Mouse (Mus musculus): ENCODE data around the gene Cdh13. TPM values are rescaled to one million over a fixed set of nuclear protein-coding genes. Genes with fewer than 3 reads are reported as not detected.

Gene Cdh13
- polyA plus RNA-seq, 1 experiment from 2014 or later: 49.5 TPM

DNA sequence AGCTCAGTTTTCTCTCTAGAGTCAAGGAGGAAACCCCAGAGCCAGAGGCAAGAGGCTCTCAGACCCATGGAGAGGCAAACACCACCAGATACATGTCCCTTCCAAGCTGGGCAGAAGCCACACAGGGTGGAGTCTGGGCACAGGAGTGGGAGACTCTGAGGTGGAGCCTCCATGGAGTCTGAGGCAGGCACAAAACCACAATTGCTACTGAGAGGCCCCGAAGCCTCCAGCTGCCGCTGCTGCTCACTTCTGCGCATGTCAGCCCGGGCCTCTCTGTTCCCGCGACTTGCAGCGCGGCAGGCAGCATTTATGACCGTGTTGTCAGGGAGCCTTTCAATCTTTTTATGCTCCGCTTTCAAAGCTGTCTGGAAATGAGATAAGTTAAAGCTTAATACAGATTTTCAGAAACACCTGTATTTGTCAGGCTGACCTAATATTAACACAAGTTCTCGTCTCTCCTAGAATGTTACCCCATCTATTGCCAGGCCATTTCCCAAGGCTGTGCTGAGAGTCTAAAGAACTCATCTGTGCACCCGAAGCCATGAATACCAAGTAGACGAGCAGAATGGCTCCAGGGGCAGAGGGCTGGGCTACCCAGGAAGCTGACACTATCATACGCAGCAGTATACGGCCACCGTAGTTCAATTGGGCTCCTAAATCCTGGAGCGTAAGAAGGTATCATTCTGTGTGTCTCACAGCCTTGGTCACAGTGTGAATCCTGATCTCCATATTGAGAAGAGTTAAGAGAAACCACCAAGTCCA, 30.1 kb downstream of the Cdh13 start:
- Histone ChIP-seq H3K4me3 (no peak overlapping the region), H3K9me3 (replicated peaks) (no peaks in the 10 kb centered on the region), H3K27ac (no peak overlapping the region), H3K27me3 (0 out of 2 replicates have a peak, but pooled peaks cover 4% of the 10 kb centered on the region), H3K4me1 (peaks cover 8% of the 10 kb centered on the region; the same call in 1 of the 2 replicates), H3K9ac (no peak overlapping the region), H3K36me3 (ENCODE audit: poor library complexity, severe bottlenecking) (no peaks in the 10 kb centered on the region), H3K4me2 (no peak overlapping the region)
- WGBS: 82% methylated on average over 17 of the region's 17 CpGs
- ATAC-seq: no peak

DNA sequence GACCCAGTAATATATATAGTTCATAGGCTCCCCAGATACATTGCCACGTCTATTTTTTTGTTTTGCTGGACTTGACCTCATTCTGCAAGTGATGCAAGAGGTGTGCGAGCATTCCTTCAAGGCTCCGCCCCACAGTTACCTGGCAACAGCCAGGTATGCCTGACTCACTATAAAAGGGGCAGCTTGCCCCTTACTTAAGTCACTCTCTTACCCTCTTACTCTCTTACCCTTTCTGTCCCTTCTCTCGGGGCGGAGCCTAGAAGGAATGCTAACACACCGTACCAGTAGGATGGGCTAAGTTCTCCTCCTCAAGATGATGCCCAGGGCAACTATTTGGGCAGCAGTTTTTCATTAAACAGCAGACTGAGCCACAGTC, 30.6 kb downstream of the Cdh13 start:
- ATAC-seq: no peak
- no peak overlapping the region for H3K9ac ChIP-seq
- H3K27ac ChIP-seq: no peak overlapping the region
- no peak overlapping the region for H3K4me2 ChIP-seq
- 90% methylated on average over 6 of the region's 6 CpGs for WGBS
- H3K4me3 ChIP-seq: no peak overlapping the region
- peaks cover 8% of the 10 kb centered on the region; the same call in 1 of the 2 replicates for H3K4me1 ChIP-seq
- H3K36me3 ChIP-seq (ENCODE audit: poor library complexity, severe bottlenecking): no peaks in the 10 kb centered on the region
- H3K27me3 ChIP-seq: 0 out of 2 replicates have a peak, but pooled peaks cover 4% of the 10 kb centered on the region
- H3K9me3 ChIP-seq (replicated peaks): no peaks in the 10 kb centered on the region

DNA sequence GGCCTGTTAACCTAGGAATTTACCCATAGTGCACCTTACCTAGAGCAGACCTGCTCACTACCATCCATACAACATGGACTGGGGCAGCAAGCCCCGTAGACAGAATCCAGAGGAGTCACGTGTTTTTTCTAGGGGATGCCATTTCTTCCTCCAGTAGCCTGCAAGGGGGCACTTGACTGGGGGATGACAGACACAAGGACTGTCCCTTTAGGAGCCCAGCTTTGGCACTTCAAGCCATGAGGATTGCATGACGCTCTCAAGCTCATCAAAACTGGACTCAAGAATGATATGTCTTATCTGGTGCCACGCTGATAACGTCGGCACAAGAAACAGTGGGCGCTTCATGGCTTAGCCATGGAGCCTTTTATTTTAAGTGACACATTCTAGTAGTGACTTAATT, 31.4 kb downstream of the Cdh13 start:
- no peak overlapping the region for H3K4me3 ChIP-seq
- H3K27ac ChIP-seq: no peak overlapping the region
- H3K36me3 ChIP-seq (ENCODE audit: poor library complexity, severe bottlenecking): no peaks in the 10 kb centered on the region
- H3K9me3 ChIP-seq (replicated peaks): no peaks in the 10 kb centered on the region
- no peak overlapping the region for H3K9ac ChIP-seq
- 76% methylated on average over 7 of the region's 7 CpGs for WGBS
- H3K4me1 ChIP-seq: peaks cover 8% of the 10 kb centered on the region; the same call in 1 of the 2 replicates
- H3K27me3 ChIP-seq: 0 out of 2 replicates have a peak, but pooled peaks cover 4% of the 10 kb centered on the region
- no peak overlapping the region for H3K4me2 ChIP-seq
- ATAC-seq: no peak

DNA sequence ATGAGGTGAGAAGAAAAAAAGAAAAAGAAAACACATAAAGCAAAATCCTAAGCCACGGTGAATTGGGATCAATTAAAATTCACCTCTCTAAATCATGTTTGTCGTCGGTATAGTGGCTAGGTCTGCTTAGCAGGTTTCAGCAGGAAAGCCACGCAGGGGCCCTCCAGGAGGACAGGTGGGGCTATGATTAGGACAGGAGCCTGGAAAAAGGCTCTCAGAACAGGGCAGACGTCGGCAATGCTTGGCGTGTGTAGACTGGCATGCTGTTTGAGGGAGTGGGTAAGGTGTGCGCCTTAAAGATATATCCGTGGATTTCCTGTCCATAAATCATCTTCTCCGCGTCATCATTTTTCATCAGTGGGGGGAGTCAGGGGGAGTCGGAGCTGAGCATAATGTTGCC, 32.9 kb downstream of the Cdh13 start:
- no peak for ATAC-seq
- Histone ChIP-seq H3K4me3 (no peak overlapping the region), H3K36me3 (ENCODE audit: poor library complexity, severe bottlenecking) (no peaks in the 10 kb centered on the region)

DNA sequence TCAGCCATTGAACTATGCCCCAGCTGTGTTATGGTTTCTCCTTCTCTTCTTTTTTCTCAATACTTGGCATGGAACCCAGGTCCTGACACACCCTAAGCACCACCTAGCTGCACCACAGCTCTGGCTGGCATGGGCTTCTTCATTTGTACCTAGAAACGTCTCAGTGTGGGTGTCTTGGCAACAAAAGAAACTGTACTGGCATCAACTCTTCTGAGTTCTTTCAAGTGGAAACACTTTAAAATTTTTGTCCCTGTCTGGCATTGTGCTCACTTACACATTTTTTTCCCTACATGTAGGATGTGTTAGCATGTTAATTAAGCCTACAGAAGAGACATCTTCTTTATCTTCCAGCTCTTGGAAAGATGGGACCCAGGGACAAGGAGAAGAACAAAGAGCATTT, 37.0 kb downstream of the Cdh13 start:
- Histone ChIP-seq H3K27ac (no peak overlapping the region), H3K4me2 (no peak overlapping the region), H3K4me1 (peaks cover 5% of the 10 kb centered on the region; the same call in 1 of the 2 replicates), H3K4me3 (no peak overlapping the region), H3K9me3 (replicated peaks) (no peaks in the 10 kb centered on the region), H3K9ac (no peak overlapping the region), H3K27me3 (no peaks in the 10 kb centered on the region), H3K36me3 (ENCODE audit: poor library complexity, severe bottlenecking) (no peaks in the 10 kb centered on the region)
- WGBS: 58% methylated on average over 1 of the region's 1 CpGs
- ATAC-seq: no peak

More for the DNA sequence above, 32.9 kb downstream of the Cdh13 start:
- 0 out of 2 replicates have a peak, but pooled peaks cover 4% of the 10 kb centered on the region for H3K27me3 ChIP-seq
- H3K27ac ChIP-seq: no peak overlapping the region
- H3K9ac ChIP-seq: no peak overlapping the region
- H3K9me3 ChIP-seq (replicated peaks): no peaks in the 10 kb centered on the region
- peaks cover 8% of the 10 kb centered on the region; the same call in 1 of the 2 replicates for H3K4me1 ChIP-seq
- WGBS: 92% methylated on average over 12 of the region's 12 CpGs
- no peak overlapping the region for H3K4me2 ChIP-seq

DNA sequence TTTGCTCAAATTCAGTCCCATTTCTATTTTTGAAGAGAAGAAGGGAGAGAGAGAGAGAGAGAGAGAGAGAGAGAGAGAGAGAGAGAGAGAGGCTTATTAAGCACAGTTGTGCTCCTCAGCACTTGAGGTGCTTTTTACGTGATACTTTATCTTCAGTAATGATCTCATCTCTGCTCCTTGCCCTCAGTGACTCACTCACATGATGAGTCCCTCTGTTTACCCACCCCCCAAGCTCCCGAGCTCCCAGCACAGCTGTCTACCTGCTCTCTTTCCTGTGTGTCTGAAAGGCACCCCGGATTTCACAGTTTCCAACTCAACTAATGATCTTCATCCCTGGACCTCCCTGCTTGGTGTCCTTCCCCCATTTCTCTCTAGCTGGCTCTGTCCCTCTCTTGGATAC, 39.9 kb downstream of the Cdh13 start:
- Histone ChIP-seq H3K9ac (no peak overlapping the region), H3K9me3 (replicated peaks) (no peaks in the 10 kb centered on the region), H3K4me1 (no peaks in the 10 kb centered on the region), H3K4me2 (no peak overlapping the region), H3K27ac (no peak overlapping the region), H3K36me3 (ENCODE audit: poor library complexity, severe bottlenecking) (no peaks in the 10 kb centered on the region), H3K27me3 (no peaks in the 10 kb centered on the region), H3K4me3 (no peak overlapping the region)
- 83% methylated on average over 3 of the region's 3 CpGs for WGBS
- ATAC-seq: no peak

DNA sequence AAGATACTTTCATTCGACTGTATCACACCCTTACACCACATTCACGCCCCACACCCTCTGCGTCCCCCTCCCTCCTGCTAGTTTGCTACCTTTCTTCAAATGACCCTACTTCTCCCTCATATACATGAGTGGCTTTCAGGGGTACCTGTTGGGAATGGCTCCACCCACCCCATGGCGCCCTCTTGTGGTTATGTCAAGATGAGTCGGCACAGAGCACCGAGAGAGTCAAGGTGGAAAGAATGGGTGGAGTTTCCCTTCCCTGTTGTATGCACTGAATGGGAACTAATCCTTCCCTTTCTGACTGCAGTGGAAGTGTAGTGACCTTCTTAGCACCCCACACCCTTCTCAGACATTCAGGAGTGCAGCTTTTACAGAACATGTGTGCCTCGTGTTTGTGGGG, 51.4 kb downstream of the Cdh13 start:
- H3K27me3 ChIP-seq: no peaks in the 10 kb centered on the region
- no peak overlapping the region for H3K27ac ChIP-seq
- 77% methylated on average over 7 of the region's 7 CpGs for WGBS

DNA sequence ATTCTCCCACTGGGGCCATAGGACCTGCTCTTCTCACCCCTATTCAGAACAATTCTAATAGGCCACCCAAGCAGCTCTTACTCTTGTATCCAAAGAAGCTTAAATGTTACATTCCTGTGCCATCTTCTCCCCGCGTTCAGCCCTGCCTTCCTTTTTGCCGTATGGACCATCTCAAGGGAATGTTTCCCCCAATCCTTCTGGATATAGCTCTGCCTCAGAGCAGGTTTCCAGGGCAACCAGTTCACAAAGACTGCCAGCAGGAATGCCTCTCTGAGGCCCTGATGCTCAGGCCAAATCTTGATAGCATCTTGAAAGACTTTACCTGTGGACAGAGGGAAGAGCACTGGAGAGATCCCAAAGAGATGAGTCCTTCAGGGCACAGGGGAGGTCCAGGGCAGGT, 56.2 kb downstream of the Cdh13 start:
- H3K4me3 ChIP-seq: no peak overlapping the region
- ATAC-seq: no peak
- H3K9me3 ChIP-seq (replicated peaks): no peaks in the 10 kb centered on the region
- no peak overlapping the region for H3K4me2 ChIP-seq
- H3K36me3 ChIP-seq (ENCODE audit: poor library complexity, severe bottlenecking): no peaks in the 10 kb centered on the region
- H3K27me3 ChIP-seq: no peaks in the 10 kb centered on the region
- 71% methylated on average over 3 of the region's 3 CpGs for WGBS
- no peak overlapping the region for H3K9ac ChIP-seq
- no peak overlapping the region for H3K27ac ChIP-seq
- H3K4me1 ChIP-seq: peaks cover 17% of the 10 kb centered on the region

More for the DNA sequence above, 51.4 kb downstream of the Cdh13 start:
- H3K4me2 ChIP-seq: no peak overlapping the region
- no peaks in the 10 kb centered on the region for H3K9me3 ChIP-seq (replicated peaks)
- no peaks in the 10 kb centered on the region for H3K36me3 ChIP-seq (ENCODE audit: poor library complexity, severe bottlenecking)
- H3K9ac ChIP-seq: no peak overlapping the region
- peaks cover 9% of the 10 kb centered on the region; the same call in 1 of the 2 replicates for H3K4me1 ChIP-seq
- H3K4me3 ChIP-seq: no peak overlapping the region
- ATAC-seq: no peak

DNA sequence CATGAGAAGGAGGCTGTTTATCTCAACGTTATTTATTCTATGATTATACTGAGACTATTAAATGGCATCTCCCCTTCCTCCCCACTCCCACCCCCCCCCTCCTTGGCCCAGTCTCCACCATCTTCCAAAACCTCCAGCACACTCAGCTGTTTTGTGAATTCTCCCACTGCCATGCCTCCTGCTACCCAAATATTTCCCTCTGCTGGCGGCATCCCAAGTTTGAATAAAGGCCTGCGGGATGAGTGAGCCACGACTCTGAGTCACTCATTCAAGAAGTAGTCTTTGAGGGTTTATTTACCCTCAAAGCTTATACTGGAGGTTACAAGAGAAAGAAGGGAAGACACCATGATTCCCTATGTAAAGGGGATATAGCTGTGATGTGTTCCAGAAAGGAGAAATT, 59.7 kb downstream of the Cdh13 start:
- peaks cover 17% of the 10 kb centered on the region for H3K4me1 ChIP-seq
- H3K4me2 ChIP-seq: no peak overlapping the region
- no peak overlapping the region for H3K4me3 ChIP-seq
- H3K9ac ChIP-seq: no peak overlapping the region
- WGBS: 46% methylated on average over 4 of the region's 4 CpGs
- H3K36me3 ChIP-seq (ENCODE audit: poor library complexity, severe bottlenecking): no peaks in the 10 kb centered on the region
- H3K9me3 ChIP-seq (replicated peaks): no peaks in the 10 kb centered on the region
- no peak overlapping the region for H3K27ac ChIP-seq
- ATAC-seq: no peak
- no peaks in the 10 kb centered on the region for H3K27me3 ChIP-seq

DNA sequence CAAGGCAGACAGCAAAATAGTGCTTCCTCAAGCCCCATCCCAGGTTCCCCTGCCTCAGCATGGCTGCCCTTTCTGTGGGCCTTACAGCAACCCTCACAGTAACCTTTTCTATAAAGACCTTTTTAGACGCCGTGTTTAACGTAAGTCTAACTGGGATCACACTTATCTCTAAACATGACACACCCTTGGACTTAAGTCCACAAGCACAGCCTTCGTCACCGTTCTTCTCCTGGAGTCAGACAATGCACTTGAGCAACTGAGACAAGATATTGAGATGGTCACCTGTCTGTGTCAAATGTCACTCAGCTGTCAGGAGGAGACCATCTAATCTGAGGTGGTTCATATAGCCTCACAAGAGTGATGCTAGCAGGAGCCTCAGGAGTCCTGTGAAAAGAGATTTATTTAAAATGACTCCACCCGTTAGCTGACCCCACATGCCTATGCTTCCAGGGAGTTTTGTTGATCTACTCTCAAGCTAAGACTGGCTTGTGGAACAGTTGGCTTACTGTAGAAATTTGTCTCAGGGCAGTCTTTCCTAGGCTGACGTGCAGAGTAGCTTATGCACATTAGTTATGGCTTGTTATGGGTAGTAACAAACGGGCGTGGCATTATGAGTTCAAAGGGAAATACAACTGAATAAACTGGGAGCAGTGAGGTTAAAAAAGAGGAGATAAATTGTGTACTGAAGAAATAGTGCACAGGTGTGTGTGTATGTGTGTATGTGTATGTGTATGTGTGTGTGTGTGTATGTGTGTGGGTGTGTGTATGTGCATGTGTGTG, 65.4 kb downstream of the Cdh13 start:
- Histone ChIP-seq H3K4me2 (no peak overlapping the region), H3K27me3 (no peaks in the 10 kb centered on the region), H3K9ac (no peak overlapping the region), H3K9me3 (replicated peaks) (no peaks in the 10 kb centered on the region), H3K4me1 (no peaks in the 10 kb centered on the region), H3K36me3 (ENCODE audit: poor library complexity, severe bottlenecking) (no peaks in the 10 kb centered on the region), H3K4me3 (no peak overlapping the region), H3K27ac (no peak overlapping the region)
- ATAC-seq: no peak
- WGBS: 93% methylated on average over 9 of the region's 9 CpGs

DNA sequence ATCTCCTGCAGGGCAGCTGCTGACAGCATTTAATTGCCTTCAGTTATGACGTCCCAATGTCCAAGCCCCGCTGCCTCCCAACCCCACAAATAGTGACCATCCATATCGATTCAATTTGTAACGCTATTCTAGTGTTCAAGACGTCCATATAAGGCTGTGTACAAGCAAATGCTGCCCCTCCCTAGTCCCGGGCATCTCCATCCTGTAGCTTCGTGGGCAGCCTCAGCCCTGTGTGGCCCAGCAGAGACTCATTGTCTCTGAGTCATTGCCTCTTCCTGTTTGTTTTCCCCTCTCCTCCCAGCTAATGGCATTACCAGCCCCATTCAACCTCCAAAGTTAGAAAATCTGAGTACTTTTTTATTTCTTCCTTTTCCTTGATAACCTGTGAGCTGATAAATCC, 66.6 kb downstream of the Cdh13 start:
- Histone ChIP-seq H3K9me3 (replicated peaks) (no peaks in the 10 kb centered on the region), H3K27ac (no peak overlapping the region), H3K9ac (no peak overlapping the region), H3K4me1 (no peaks in the 10 kb centered on the region), H3K4me3 (no peak overlapping the region), H3K27me3 (no peaks in the 10 kb centered on the region), H3K36me3 (ENCODE audit: poor library complexity, severe bottlenecking) (no peaks in the 10 kb centered on the region), H3K4me2 (no peak overlapping the region)
- ATAC-seq: no peak
- WGBS: 62% methylated on average over 7 of the region's 7 CpGs

DNA sequence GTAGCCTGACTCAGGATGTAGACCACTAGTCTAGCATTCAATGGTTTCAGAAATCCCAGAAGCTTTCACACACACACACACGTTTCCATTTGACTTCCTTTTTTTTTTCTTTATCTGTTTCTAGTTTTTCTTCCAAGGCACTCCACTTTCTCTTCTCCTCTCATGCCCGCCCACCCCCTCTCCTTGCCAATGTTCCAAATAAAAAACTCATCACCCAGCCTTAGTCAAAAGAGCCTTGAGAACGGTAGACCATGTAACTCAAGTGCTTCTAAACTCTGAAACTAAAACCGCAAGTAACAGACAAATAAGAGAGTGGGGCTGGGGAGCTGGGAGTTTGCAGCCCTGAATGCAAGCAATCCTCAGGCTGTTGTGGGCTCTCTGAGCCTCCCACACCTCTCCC, 69.5 kb downstream of the Cdh13 start:
- Histone ChIP-seq H3K9ac (no peak overlapping the region), H3K4me3 (no peak overlapping the region), H3K4me2 (no peak overlapping the region), H3K27me3 (no peaks in the 10 kb centered on the region), H3K36me3 (ENCODE audit: poor library complexity, severe bottlenecking) (no peaks in the 10 kb centered on the region), H3K9me3 (replicated peaks) (no peaks in the 10 kb centered on the region), H3K4me1 (peaks cover 10% of the 10 kb centered on the region; the same call in 1 of the 2 replicates), H3K27ac (no peak overlapping the region)
- no peak for ATAC-seq
- 81% methylated on average over 4 of the region's 4 CpGs for WGBS
